Mouse (Mus musculus) lung, postnatal 0 days (tissue): Measurements from ENCODE around the gene Nt5c3. TPM values are rescaled to one million over a fixed set of nuclear protein-coding genes. Genes with fewer than 3 reads are reported as not detected.
A peak's percentile ranks its signal among the peaks of the same experiment; 100 is the strongest.

Source experiments
- ATAC-seq: fragments of 200-750 bp; cut with Nextera tagmentation; 2 replicates; pipeline ENCODE4 v1.8.0; 2017; ENCODE audit warnings: moderate library complexity
- DNase-seq: peaks from one replicate; pipeline ENCODE4 v3.0.0-alpha.2; 2016; ENCODE audit warnings: low spot score
- H3K27ac ChIP-seq: fragments of 300-500 bp; sonication (generic); 2 replicates; pipeline ENCODE4 v1.5.1; 2014; ENCODE audit warnings: antibody characterized with exemption, mild to moderate bottlenecking, low read length, mixed read lengths
- H3K27me3 ChIP-seq: fragments of 300-500 bp; sonication (generic); replicated peaks from 2 replicates; pipeline ENCODE4 v1.6.1; 2014; ENCODE audit warnings: low read length, mixed read lengths; ENCODE audit not compliant: insufficient read depth
- H3K36me3 ChIP-seq: fragments of 300-500 bp; sonication (generic); 2 replicates; pipeline ENCODE4 v1.6.1; 2014; ENCODE audit warnings: low read length, mixed read lengths; ENCODE audit not compliant: insufficient read depth
- H3K4me1 ChIP-seq: fragments of 300-500 bp; sonication (generic); 2 replicates; pipeline ENCODE4 v1.6.1; 2014; ENCODE audit warnings: antibody characterized with exemption, low read depth, low read length, mixed read lengths; ENCODE audit not compliant: insufficient read depth
- H3K4me2 ChIP-seq: fragments of 300-500 bp; sonication (generic); replicated peaks from 2 replicates; pipeline ENCODE4 v1.6.1; 2014; ENCODE audit warnings: low read depth, mild to moderate bottlenecking, low read length, moderate library complexity, mixed read lengths
- H3K4me3 ChIP-seq: fragments of 300-500 bp; sonication (generic); 2 replicates; pipeline ENCODE4 v1.5.1; 2014; ENCODE audit warnings: low read depth, low read length
- H3K9ac ChIP-seq: fragments of 300-500 bp; sonication (generic); replicated peaks from 2 replicates; pipeline ENCODE4 v1.6.1; 2014; ENCODE audit warnings: low read depth, mild to moderate bottlenecking
- H3K9me3 ChIP-seq: fragments of 300-500 bp; sonication (generic); 2 replicates; pipeline ENCODE4 v1.6.1; 2016; ENCODE audit warnings: low read length, mixed read lengths
- CTCF ChIP-seq: IDR thresholded peaks from 2 replicates; pipeline ENCODE4 v1.5.1; 2016; ENCODE audit warnings: antibody characterized with exemption, mild to moderate bottlenecking
- EP300 ChIP-seq: IDR thresholded peaks from 2 replicates; pipeline ENCODE4 v1.6.1; 2016; ENCODE audit warnings: antibody characterized with exemption, mild to moderate bottlenecking, control low read depth
- WGBS: fragments of 180-500 bp; shearing (Covaris S2); extraction: QIAGEN DNeasy Blood & Tissue Kit; methylation state at CpG from one replicate; pipeline ENCODE4 v1.1.7; 2014; 5-methylcytosine and 5-hydroxymethylcytosine counted together
- polyA plus RNA-seq: library from polyadenylated mRNA; unstranded; fragments of >200 nt; fragmentation: Nextera tagmentation; extraction: Ambion mirVana; gene quantifications from 2 replicates; pipeline ENCODE4 v1.2.1, GENCODE M21; 2015

Gene Nt5c3
- polyA plus RNA-seq, 1 experiment from 2014 or later = 46.4 TPM

- no peaks in the 10 kb centered on the region for H3K9me3 ChIP-seq
- TF ChIP-seq EP300 (no peak), CTCF (no peak)
- H3K4me1 ChIP-seq = no peaks in the 10 kb centered on the region
- 0 out of 2 replicates have a peak, but pooled peaks cover 3% of the 10 kb centered on the region for H3K36me3 ChIP-seq
- H3K4me2 ChIP-seq = no peak overlapping the region
- ATAC-seq (no peak), DNase-seq (no peak)
- WGBS = 56% methylated on average over 5 of the region's 5 CpGs
- H3K27me3 ChIP-seq = no peaks in the 10 kb centered on the region
- no peak overlapping the region for H3K27ac ChIP-seq
- H3K9ac ChIP-seq = no peak overlapping the region
- H3K4me3 ChIP-seq = no peak overlapping the region
Measured at GRCm38 (mm10) chr6:56834769-56835168, 89.0 kb downstream of the Nt5c3 start.

- Histone ChIP-seq H3K4me3 (peak overlapping the region; percentile 66), H3K27ac (no peak overlapping the region), H3K4me1 (no peaks in the 10 kb centered on the region), H3K9me3 (no peaks in the 10 kb centered on the region), H3K36me3 (no peaks in the 10 kb centered on the region), H3K4me2 (peak overlapping the region; percentile 81), H3K27me3 (no peaks in the 10 kb centered on the region), H3K9ac (0 out of 2 replicates have a peak overlapping the region, but pooled peaks have one; percentile 72)
- ATAC-seq (no peak), DNase-seq (peak; percentile 41)
- no peak for TF ChIP-seq EP300
- no peak for TF ChIP-seq CTCF
Measured at GRCm38 (mm10) chr6:56832830-56833229, 90.9 kb downstream of the Nt5c3 start.

DNA sequence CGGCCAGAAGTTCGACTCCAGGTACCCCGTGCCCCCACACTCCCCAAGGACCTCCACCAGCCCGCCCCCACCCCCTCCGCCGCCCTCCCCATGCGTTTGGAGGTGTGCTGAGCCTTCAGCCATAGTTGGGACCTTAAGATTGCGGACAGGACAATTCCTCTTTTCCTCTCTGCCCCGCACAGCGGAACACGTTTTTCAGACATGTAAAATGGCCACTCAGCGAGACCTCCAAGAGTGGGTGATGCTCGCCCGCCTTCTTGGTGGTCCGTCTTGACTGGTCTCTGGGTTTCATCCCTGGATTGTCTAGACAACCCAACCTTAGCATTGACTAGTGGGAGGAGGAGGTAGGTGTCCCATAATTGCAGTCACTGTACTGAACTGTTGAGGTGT, 91.3 kb downstream of the Nt5c3 start:
- peak overlapping the region; percentile 89 for H3K27ac ChIP-seq
- no peak for ATAC-seq
- no peaks in the 10 kb centered on the region for H3K27me3 ChIP-seq
- peak overlapping the region; percentile 72 for H3K9ac ChIP-seq
- peak overlapping the region; percentile 66 for H3K4me3 ChIP-seq
- peak overlapping the region; percentile 81 for H3K4me2 ChIP-seq
- DNase-seq = peak; percentile 17
- 1% methylated on average over 15 of the region's 15 CpGs for WGBS
- no peaks in the 10 kb centered on the region for H3K36me3 ChIP-seq
- no peaks in the 10 kb centered on the region for H3K4me1 ChIP-seq
- no peak for TF ChIP-seq EP300
- no peak for TF ChIP-seq CTCF
- H3K9me3 ChIP-seq = no peaks in the 10 kb centered on the region

Other genes starting within 250 kb of the Nt5c3 start
- gene Lsm5, start 219.2 kb downstream of the Nt5c3 start, polyA plus RNA-seq = 68.0 and 70.7 TPM in 2 replicates
- 9.6 and 10.2 TPM in 2 replicates for gene Avl9, start 209.0 kb downstream of the Nt5c3 start, polyA plus RNA-seq
- 20.5 and 21.5 TPM in 2 replicates for gene Kbtbd2, start 126.1 kb downstream of the Nt5c3 start, polyA plus RNA-seq
- 130 and 134 TPM in 2 replicates for gene Fkbp9, start 91.9 kb downstream of the Nt5c3 start, polyA plus RNA-seq
- gene Vmn1r4, start 83 bp upstream of the Nt5c3 start, polyA plus RNA-seq = 0.14 and 0.17 TPM in 2 replicates
- not detected in 2 replicates for gene Vmn1r5, start 46.3 kb upstream of the Nt5c3 start, polyA plus RNA-seq
- not detected in 2 replicates for gene Vmn1r6, start 73.3 kb upstream of the Nt5c3 start, polyA plus RNA-seq
- not detected in 2 replicates for gene Vmn1r7, start 101.4 kb upstream of the Nt5c3 start, polyA plus RNA-seq
- not detected in 2 replicates for gene Vmn1r8, start 108.4 kb upstream of the Nt5c3 start, polyA plus RNA-seq
- gene Vmn1r9, start 142.9 kb upstream of the Nt5c3 start, polyA plus RNA-seq = not detected in 2 replicates
- not detected in 2 replicates for gene Vmn1r10, start 185.5 kb upstream of the Nt5c3 start, polyA plus RNA-seq
- gene Vmn1r11, start 209.5 kb upstream of the Nt5c3 start, polyA plus RNA-seq = not detected in 2 replicates
- not detected in 2 replicates for gene Vmn1r12, start 233.0 kb upstream of the Nt5c3 start, polyA plus RNA-seq